Mouse (Mus musculus): ENCODE data around the gene Mcm2. TPM values are rescaled to one million over a fixed set of nuclear protein-coding genes. Genes with fewer than 3 reads are reported as not detected.

Mcm2 gene
- total RNA-seq, 2 experiments from 2014 or later, result 3.8 to 4.2 TPM

GRCm38 (mm10) chr6:88838613-88839012 is 60.0 kb downstream of the Mcm2 start:
- DNase-seq (ENCODE audit: low spot score in 2 of 2), result no peak
- intact Hi-C loops (cut with DNase I), result no loop called here

- no peak for DNase-seq (ENCODE audit: low spot score in 2 of 2)
- intact Hi-C loops (cut with DNase I), result no loop called here
These were observed 60.6 kb downstream of the Mcm2 start for GRCm38 (mm10) chr6:88837999-88838398.

- intact Hi-C loops (cut with DNase I), result no loop called here
- DNase-seq (ENCODE audit: low spot score in 2 of 2), result no peak
These were observed 62.3 kb downstream of the Mcm2 start for GRCm38 (mm10) chr6:88836178-88836819.

GRCm38 (mm10) chr6:88835047-88835446 is 63.5 kb downstream of the Mcm2 start:
- intact Hi-C loops (cut with DNase I), result no loop called here
- DNase-seq (ENCODE audit: low spot score in 2 of 2), result no peak

Other genes with a start within 250 kb of the Mcm2 start
- 100 to 1,000 TPM; 193 to 231 TPM for gene Mgll, start 174.4 kb downstream of the Mcm2 start, total RNA-seq (2021)
- gene Abtb1, start 56.8 kb downstream of the Mcm2 start, total RNA-seq (2021), result 10 to 100 TPM; 43.4 to 45.9 TPM
- 100 to 1,000 TPM; 181 to 221 TPM for gene Podxl2, start 23.7 kb downstream of the Mcm2 start, total RNA-seq (2021)
- 10 to 100 TPM; 38.7 to 49.6 TPM for gene Tpra1, start 3.5 kb upstream of the Mcm2 start, total RNA-seq (2021)